Mouse (Mus musculus) midbrain, embryonic 10.5 days (tissue): ENCODE measurements around the gene Phactr3. TPM values are rescaled to one million over a fixed set of nuclear protein-coding genes. Genes with fewer than 3 reads are reported as not detected.

Experiments used
- DNase-seq: peaks from one replicate; pipeline ENCODE4 v3.0.0-alpha.2; 2017; ENCODE audit warnings: low spot score
- H3K27ac ChIP-seq: fragments of 300-500 bp; sonication (generic); replicated peaks from 2 replicates; pipeline ENCODE4 v1.5.1; 2016; ENCODE audit warnings: mild to moderate bottlenecking
- H3K27me3 ChIP-seq: fragments of 300-500 bp; sonication (generic); 2 replicates; pipeline ENCODE4 v1.6.1; 2016; ENCODE audit warnings: low read depth, mild to moderate bottlenecking; ENCODE audit not compliant: poor library complexity, severe bottlenecking
- H3K36me3 ChIP-seq: fragments of 300-500 bp; sonication (generic); 2 replicates; pipeline ENCODE4 v1.6.1; 2016; ENCODE audit warnings: mild to moderate bottlenecking, moderate library complexity
- H3K4me1 ChIP-seq: fragments of 300-500 bp; sonication (generic); 2 replicates; pipeline ENCODE4 v1.6.1; 2016
- H3K4me3 ChIP-seq: fragments of 300-500 bp; sonication (generic); 2 replicates; pipeline ENCODE4 v1.5.1; 2016; ENCODE audit warnings: mild to moderate bottlenecking, moderate library complexity
- H3K9me3 ChIP-seq: fragments of 300-500 bp; sonication (generic); replicated peaks from 2 replicates; pipeline ENCODE4 v1.6.1; 2016; ENCODE audit warnings: mild to moderate bottlenecking
- WGBS: fragments of 180-500 bp; shearing (Covaris S2); methylation state at CpG from one replicate; pipeline ENCODE4 v1.1.7; 2016; 5-methylcytosine and 5-hydroxymethylcytosine counted together
- polyA plus RNA-seq: library from polyadenylated mRNA; unstranded; fragments of >200 nt; fragmentation: Nextera tagmentation; extraction: Ambion mirVana; gene quantifications from 2 replicates; pipeline ENCODE4 v1.2.1, GENCODE M21; 2016

The Phactr3 gene
- polyA plus RNA-seq, 1 experiment from 2014 or later: 5.8 TPM

DNA sequence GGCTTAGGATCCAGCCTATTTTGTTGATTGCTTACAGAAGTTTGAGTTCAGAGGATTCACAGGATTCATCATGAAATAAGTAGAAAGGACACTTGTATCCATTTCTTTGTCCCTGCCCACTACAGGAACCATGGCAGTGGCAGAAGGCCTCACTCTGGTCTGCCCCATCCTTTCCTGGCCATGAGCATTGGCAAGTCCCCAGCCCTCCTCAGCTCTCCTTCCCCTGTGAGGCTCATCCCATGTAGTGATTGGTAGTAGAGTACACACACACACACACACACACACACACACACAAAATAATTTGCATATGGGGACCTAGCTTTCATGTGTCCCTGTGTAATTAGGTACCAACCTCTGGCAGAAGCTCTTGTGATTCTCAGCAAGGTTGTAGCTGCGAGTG lies 95.8 kb downstream of the Phactr3 start:
- no peaks in the 10 kb centered on the region for H3K9me3 ChIP-seq
- DNase-seq: no peak
- H3K27ac ChIP-seq: no peak overlapping the region
- no peaks in the 10 kb centered on the region for H3K4me1 ChIP-seq
- 85% methylated on average over 1 of the region's 1 CpGs for WGBS
- H3K4me3 ChIP-seq: no peak overlapping the region
- no peaks in the 10 kb centered on the region for H3K27me3 ChIP-seq
- H3K36me3 ChIP-seq: no peaks in the 10 kb centered on the region

DNA sequence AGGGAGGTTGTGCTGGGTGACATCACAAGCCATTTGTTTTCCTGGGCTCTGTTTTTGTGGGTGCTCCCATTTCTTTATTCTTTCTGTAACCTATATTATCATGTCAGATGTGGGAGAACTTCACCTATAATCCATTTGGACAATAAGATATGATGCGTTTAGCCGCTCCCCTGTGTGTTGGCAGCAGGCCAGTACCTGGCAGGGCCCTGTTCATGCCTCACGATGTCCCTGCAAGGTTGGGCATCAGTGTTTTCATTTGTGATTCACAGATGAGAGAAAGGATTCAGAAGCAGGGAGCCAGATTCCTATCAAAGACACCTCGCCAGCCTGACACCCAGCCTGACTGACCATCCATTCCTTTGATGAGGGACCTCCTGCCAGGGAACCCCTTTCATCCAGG lies 99.7 kb downstream of the Phactr3 start:
- H3K4me1 ChIP-seq: no peaks in the 10 kb centered on the region
- WGBS: 71% methylated on average over 4 of the region's 4 CpGs

DNA sequence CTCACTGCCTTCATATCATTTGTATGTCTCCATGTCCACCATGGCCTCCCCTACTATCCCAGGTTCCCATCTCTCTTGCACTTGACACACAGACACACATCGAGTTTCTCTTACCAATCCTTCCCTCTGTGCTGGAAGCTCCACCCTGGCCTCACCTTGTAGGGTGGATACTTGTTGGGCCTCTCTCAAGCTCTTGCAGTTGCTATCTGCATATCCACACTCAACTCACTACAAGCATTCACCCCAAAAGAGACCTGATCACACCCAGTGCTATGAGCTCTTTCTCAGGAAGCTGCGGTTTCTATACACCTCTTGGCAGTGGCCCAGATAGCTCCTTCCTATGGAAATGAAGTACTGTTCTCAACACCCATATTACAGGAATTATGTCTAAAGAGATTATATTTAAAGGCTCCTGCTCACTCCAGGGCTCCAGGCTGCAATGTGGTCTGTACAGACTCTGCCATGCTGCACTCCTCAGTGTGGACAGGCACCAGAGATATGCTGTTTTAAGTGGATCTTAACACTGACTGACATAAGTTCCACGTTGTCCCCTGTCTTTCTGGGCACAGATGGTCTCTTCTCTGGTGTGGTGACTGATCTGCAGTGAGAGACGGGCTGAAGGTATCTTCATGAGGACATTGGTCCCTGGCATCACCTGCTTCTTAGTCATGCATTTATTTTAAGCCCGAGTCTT lies 100.8 kb downstream of the Phactr3 start:
- H3K36me3 ChIP-seq: no peaks in the 10 kb centered on the region
- no peaks in the 10 kb centered on the region for H3K4me1 ChIP-seq
- DNase-seq: no peak
- H3K4me3 ChIP-seq: no peak overlapping the region
- no peak overlapping the region for H3K27ac ChIP-seq
- 76% methylated on average over 5 of the region's 5 CpGs for WGBS
- H3K9me3 ChIP-seq: no peaks in the 10 kb centered on the region
- H3K27me3 ChIP-seq: no peaks in the 10 kb centered on the region

More for the DNA sequence above, 99.7 kb downstream of the Phactr3 start:
- Histone ChIP-seq H3K27me3 (no peaks in the 10 kb centered on the region), H3K4me3 (no peak overlapping the region), H3K27ac (no peak overlapping the region), H3K9me3 (no peaks in the 10 kb centered on the region), H3K36me3 (no peaks in the 10 kb centered on the region)
- no peak for DNase-seq

GRCm38 (mm10) chr2:178220148-178220717 lies 101.5 kb downstream of the Phactr3 start:
- WGBS: 69% methylated on average over 3 of the region's 3 CpGs
- Histone ChIP-seq H3K27ac (no peak overlapping the region), H3K36me3 (no peaks in the 10 kb centered on the region), H3K4me3 (no peak overlapping the region), H3K4me1 (no peaks in the 10 kb centered on the region), H3K9me3 (no peaks in the 10 kb centered on the region), H3K27me3 (no peaks in the 10 kb centered on the region)
- DNase-seq: no peak

DNA sequence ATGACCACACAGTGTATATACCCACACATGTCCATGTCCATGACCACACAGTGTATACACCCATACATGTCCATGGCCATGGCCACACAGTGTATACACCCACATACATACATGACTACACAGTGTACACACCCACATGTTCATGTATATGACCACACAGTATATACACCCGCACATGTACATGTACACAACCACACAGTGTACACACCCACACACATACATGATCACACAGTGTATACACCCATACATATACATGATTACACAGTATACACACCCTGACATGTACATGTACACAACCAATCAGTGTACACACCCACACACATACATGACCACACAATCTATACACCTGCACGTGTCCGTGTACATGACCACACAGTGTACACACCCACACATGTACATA lies 102.2 kb downstream of the Phactr3 start:
- H3K36me3 ChIP-seq: no peaks in the 10 kb centered on the region
- H3K4me1 ChIP-seq: no peaks in the 10 kb centered on the region
- DNase-seq: no peak
- no peaks in the 10 kb centered on the region for H3K9me3 ChIP-seq
- H3K27ac ChIP-seq: no peak overlapping the region
- no peaks in the 10 kb centered on the region for H3K27me3 ChIP-seq
- H3K4me3 ChIP-seq: no peak overlapping the region
- 92% methylated on average over 3 of the region's 3 CpGs for WGBS

DNA sequence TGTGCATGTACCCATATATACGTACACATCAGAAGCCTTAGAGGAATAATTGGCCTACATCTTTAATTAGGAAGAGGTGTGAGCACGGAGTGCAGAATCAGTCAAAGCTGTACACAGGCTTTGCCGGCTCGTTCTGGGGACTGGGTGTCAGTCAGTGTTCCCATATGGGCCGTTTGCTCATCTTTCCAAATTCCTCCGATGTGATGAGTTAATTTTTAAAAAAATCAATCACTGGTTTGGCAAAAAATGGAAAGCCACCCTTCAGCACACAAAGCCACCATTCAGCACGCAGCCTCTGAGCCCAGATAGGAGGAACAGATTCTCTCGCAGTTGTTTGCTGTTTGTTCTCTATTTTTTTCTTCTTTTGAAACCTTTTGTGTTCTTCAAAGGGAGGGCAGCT lies 110.5 kb downstream of the Phactr3 start:
- Histone ChIP-seq H3K4me1 (no peaks in the 10 kb centered on the region), H3K4me3 (no peak overlapping the region), H3K27ac (no peak overlapping the region), H3K27me3 (no peaks in the 10 kb centered on the region), H3K9me3 (peaks cover 4% of the 10 kb centered on the region), H3K36me3 (no peaks in the 10 kb centered on the region)
- no peak for DNase-seq
- WGBS: 84% methylated on average over 8 of the region's 8 CpGs

DNA sequence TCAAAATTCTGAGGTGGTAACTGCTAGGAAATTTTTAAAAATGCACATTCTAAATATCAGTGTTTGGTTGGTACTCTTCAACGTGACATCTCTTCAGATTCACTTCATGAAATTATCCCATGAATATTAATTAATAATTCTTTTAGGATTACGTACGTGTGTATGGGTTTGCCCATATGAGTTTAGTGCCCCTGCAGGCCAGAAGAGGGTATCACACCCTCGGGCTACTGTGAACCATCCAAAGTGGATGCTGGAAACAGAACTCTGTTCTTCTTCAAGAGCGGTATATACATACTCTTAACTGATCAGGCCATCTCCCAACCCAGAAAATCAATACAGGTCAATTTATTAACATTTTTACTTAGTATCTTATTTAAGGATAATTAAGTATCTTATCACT lies 114.7 kb downstream of the Phactr3 start:
- peaks cover 4% of the 10 kb centered on the region for H3K9me3 ChIP-seq
- no peak for DNase-seq
- H3K36me3 ChIP-seq: no peaks in the 10 kb centered on the region
- no peak overlapping the region for H3K27ac ChIP-seq
- 78% methylated on average over 5 of the region's 5 CpGs for WGBS
- no peaks in the 10 kb centered on the region for H3K4me1 ChIP-seq
- H3K27me3 ChIP-seq: no peaks in the 10 kb centered on the region
- H3K4me3 ChIP-seq: no peak overlapping the region

- no peak overlapping the region for H3K4me3 ChIP-seq
- no peak for DNase-seq
- no peaks in the 10 kb centered on the region for H3K27me3 ChIP-seq
- H3K36me3 ChIP-seq: no peaks in the 10 kb centered on the region
- 84% methylated on average over 3 of the region's 3 CpGs for WGBS
- H3K9me3 ChIP-seq: no peaks in the 10 kb centered on the region
- H3K27ac ChIP-seq: no peak overlapping the region
- H3K4me1 ChIP-seq: 0 out of 2 replicates have a peak, but pooled peaks cover 5% of the 10 kb centered on the region
Measured at GRCm38 (mm10) chr2:178237056-178237455, 118.3 kb downstream of the Phactr3 start.

GRCm38 (mm10) chr2:178238503-178238902 lies 119.7 kb downstream of the Phactr3 start:
- DNase-seq: no peak
- WGBS: 82% methylated on average over 2 of the region's 2 CpGs
- H3K4me1 ChIP-seq: 0 out of 2 replicates have a peak, but pooled peaks cover 5% of the 10 kb centered on the region
- no peaks in the 10 kb centered on the region for H3K36me3 ChIP-seq
- H3K27ac ChIP-seq: no peak overlapping the region
- no peaks in the 10 kb centered on the region for H3K9me3 ChIP-seq
- no peaks in the 10 kb centered on the region for H3K27me3 ChIP-seq
- H3K4me3 ChIP-seq: no peak overlapping the region

GRCm38 (mm10) chr2:178240886-178241285 lies 122.1 kb downstream of the Phactr3 start:
- Histone ChIP-seq H3K4me3 (no peak overlapping the region), H3K36me3 (no peaks in the 10 kb centered on the region), H3K27me3 (no peaks in the 10 kb centered on the region), H3K4me1 (0 out of 2 replicates have a peak, but pooled peaks cover 5% of the 10 kb centered on the region), H3K9me3 (no peaks in the 10 kb centered on the region), H3K27ac (no peak overlapping the region)
- no peak for DNase-seq
- 74% methylated on average over 8 of the region's 8 CpGs for WGBS

DNA sequence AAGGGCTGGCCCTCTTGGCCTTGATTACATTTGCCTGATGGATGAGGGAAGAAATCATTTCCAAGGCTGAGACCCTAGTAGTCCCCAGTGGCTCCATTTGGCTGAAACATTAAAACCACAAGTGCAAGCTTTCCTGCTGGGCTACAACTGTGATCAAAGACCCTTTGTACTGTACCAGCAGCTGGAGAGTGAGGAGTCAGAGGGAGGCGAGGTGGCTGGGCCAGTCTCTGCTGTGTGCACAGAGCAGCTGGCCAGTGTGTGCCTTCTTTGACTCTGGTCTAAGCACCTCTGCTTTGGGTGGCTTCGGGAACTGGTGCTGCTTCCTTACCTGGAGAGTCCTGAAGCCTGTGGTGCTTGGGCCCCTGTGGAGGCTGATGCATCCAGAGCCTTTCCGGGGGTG lies 122.6 kb downstream of the Phactr3 start:
- no peaks in the 10 kb centered on the region for H3K27me3 ChIP-seq
- no peaks in the 10 kb centered on the region for H3K36me3 ChIP-seq
- WGBS: 77% methylated on average over 3 of the region's 3 CpGs
- no peaks in the 10 kb centered on the region for H3K9me3 ChIP-seq
- DNase-seq: no peak
- H3K4me3 ChIP-seq: no peak overlapping the region
- H3K27ac ChIP-seq: 0 out of 2 replicates have a peak overlapping the region, but pooled peaks have one; percentile 23
- 0 out of 2 replicates have a peak, but pooled peaks cover 5% of the 10 kb centered on the region for H3K4me1 ChIP-seq

- Histone ChIP-seq H3K4me3 (no peak overlapping the region), H3K27ac (no peak overlapping the region), H3K4me1 (0 out of 2 replicates have a peak, but pooled peaks cover 5% of the 10 kb centered on the region), H3K27me3 (no peaks in the 10 kb centered on the region), H3K36me3 (no peaks in the 10 kb centered on the region), H3K9me3 (no peaks in the 10 kb centered on the region)
- WGBS: 76% methylated on average over 3 of the region's 3 CpGs
- DNase-seq: no peak
Measured at GRCm38 (mm10) chr2:178242996-178243395, 124.2 kb downstream of the Phactr3 start.

DNA sequence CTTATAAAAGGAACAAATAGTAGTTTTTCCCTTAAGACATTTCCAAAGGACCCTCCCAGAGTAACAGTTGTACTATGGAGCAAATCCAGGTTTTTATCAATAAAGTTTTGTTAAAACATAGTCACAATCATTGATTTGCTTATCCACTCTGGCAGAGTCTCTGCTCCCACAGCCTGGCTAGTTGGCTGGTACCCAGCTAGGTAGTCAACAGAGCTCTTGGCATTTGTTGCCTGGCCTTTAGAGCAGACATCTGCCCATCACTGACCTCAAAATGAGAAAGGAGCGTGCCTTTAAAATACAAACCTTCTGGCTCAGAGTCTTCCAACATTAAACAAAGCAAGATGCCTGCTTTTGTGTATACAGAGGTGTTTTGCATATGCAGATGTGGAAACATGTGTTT lies 126.1 kb downstream of the Phactr3 start:
- no peak for DNase-seq

More for the DNA sequence above, 126.1 kb downstream of the Phactr3 start:
- H3K27me3 ChIP-seq: no peaks in the 10 kb centered on the region
- no peaks in the 10 kb centered on the region for H3K9me3 ChIP-seq
- H3K4me3 ChIP-seq: no peak overlapping the region
- no peaks in the 10 kb centered on the region for H3K36me3 ChIP-seq
- H3K27ac ChIP-seq: no peak overlapping the region
- H3K4me1 ChIP-seq: 0 out of 2 replicates have a peak, but pooled peaks cover 5% of the 10 kb centered on the region
- 81% methylated on average over 1 of the region's 1 CpGs for WGBS
